Mouse (Mus musculus) neural tube, embryonic 12.5 days (tissue): ENCODE results near the gene Dpyd. TPM values are rescaled to one million over a fixed set of nuclear protein-coding genes. Genes with fewer than 3 reads are reported as not detected.

Experiments
- ATAC-seq: fragments of 200-750 bp; cut with Nextera tagmentation; 2 replicates; pipeline ENCODE4 v1.8.0; 2017; ENCODE audit warnings: low read depth, mild to moderate bottlenecking, moderate TSS enrichment, moderate library complexity; ENCODE audit not compliant: low FRiP score
- H3K27ac ChIP-seq: fragments of 300-500 bp; sonication (generic); 2 replicates; pipeline ENCODE4 v1.5.1; 2016
- H3K27me3 ChIP-seq: fragments of 300-500 bp; sonication (generic); replicated peaks from 2 replicates; pipeline ENCODE4 v1.6.1; 2016; ENCODE audit warnings: mild to moderate bottlenecking
- H3K36me3 ChIP-seq: fragments of 300-500 bp; sonication (generic); 2 replicates; pipeline ENCODE4 v1.6.1; 2016; ENCODE audit warnings: mild to moderate bottlenecking
- H3K4me1 ChIP-seq: fragments of 300-500 bp; sonication (generic); 2 replicates; pipeline ENCODE4 v1.6.1; 2016
- H3K4me2 ChIP-seq: fragments of 300-500 bp; sonication (generic); replicated peaks from 2 replicates; pipeline ENCODE4 v1.6.1; 2016; ENCODE audit warnings: mild to moderate bottlenecking
- H3K4me3 ChIP-seq: fragments of 300-500 bp; sonication (generic); 2 replicates; pipeline ENCODE4 v1.5.1; 2016
- H3K9ac ChIP-seq: fragments of 300-500 bp; sonication (generic); 2 replicates; pipeline ENCODE4 v1.6.1; 2016; ENCODE audit warnings: mild to moderate bottlenecking
- H3K9me3 ChIP-seq: fragments of 300-500 bp; sonication (generic); 2 replicates; pipeline ENCODE4 v1.6.1; 2016; ENCODE audit warnings: mild to moderate bottlenecking
- WGBS: fragments of 180-500 bp; shearing (Covaris S2); methylation state at CpG from one replicate; pipeline ENCODE4 v1.1.7; 2016; 5-methylcytosine and 5-hydroxymethylcytosine counted together
- polyA plus RNA-seq: library from polyadenylated mRNA; unstranded; fragments of >200 nt; fragmentation: Nextera tagmentation; extraction: Ambion mirVana; gene quantifications from 2 replicates; pipeline ENCODE4 v1.2.1, GENCODE M21; 2016

Dpyd gene
- polyA plus RNA-seq, 1 experiment from 2014 or later, result 6.5 TPM

- H3K9me3 ChIP-seq, result no peaks in the 10 kb centered on the region
- no peaks in the 10 kb centered on the region for H3K36me3 ChIP-seq
- H3K9ac ChIP-seq, result no peak overlapping the region
- H3K4me1 ChIP-seq, result no peaks in the 10 kb centered on the region
- H3K27ac ChIP-seq, result no peak overlapping the region
- ATAC-seq, result no peak
- WGBS, result 83% methylated on average over 9 of the region's 9 CpGs
- no peak overlapping the region for H3K4me2 ChIP-seq
- no peaks in the 10 kb centered on the region for H3K27me3 ChIP-seq
- H3K4me3 ChIP-seq, result no peak overlapping the region
Measured at GRCm38 (mm10) chr3:119419087-119419709, 857.3 kb downstream of the Dpyd start.

DNA sequence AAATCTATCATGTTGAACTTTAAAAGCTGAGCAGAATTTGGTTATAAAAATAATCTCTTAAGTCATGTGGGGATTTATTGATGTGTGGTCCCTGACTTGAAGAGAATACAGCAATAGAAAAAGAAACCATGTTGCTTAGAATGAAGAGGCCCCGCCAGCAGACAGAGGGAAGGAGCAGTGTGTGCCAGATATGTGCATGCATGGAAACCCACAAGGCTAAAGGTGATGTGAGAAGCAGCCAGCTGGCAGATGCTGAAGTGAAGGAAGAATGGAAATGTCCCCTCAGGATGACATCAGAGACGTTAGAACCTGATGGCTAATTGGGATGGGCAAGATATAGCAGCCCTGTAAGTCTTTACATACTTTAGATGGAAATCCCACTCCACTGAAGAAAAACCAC lies 857.8 kb downstream of the Dpyd start:
- Histone ChIP-seq H3K4me2 (no peak overlapping the region), H3K9ac (no peak overlapping the region), H3K9me3 (no peaks in the 10 kb centered on the region), H3K4me1 (no peaks in the 10 kb centered on the region), H3K27me3 (no peaks in the 10 kb centered on the region), H3K4me3 (no peak overlapping the region), H3K27ac (no peak overlapping the region), H3K36me3 (no peaks in the 10 kb centered on the region)
- no peak for ATAC-seq
- 84% methylated on average over 2 of the region's 2 CpGs for WGBS

- H3K4me2 ChIP-seq, result no peak overlapping the region
- no peak overlapping the region for H3K4me3 ChIP-seq
- no peaks in the 10 kb centered on the region for H3K36me3 ChIP-seq
- no peak overlapping the region for H3K27ac ChIP-seq
- H3K27me3 ChIP-seq, result no peaks in the 10 kb centered on the region
- WGBS, result 71% methylated on average over 8 of the region's 8 CpGs
- no peaks in the 10 kb centered on the region for H3K9me3 ChIP-seq
- H3K9ac ChIP-seq, result no peak overlapping the region
- 0 out of 2 replicates have a peak, but pooled peaks have one; percentile 56 for ATAC-seq
- no peaks in the 10 kb centered on the region for H3K4me1 ChIP-seq
Measured at GRCm38 (mm10) chr3:119431339-119431738, 869.4 kb downstream of the Dpyd start.

- 78% methylated on average over 7 of the region's 7 CpGs for WGBS
- Histone ChIP-seq H3K27ac (no peak overlapping the region), H3K27me3 (no peaks in the 10 kb centered on the region), H3K4me2 (no peak overlapping the region), H3K4me3 (no peak overlapping the region), H3K9me3 (no peaks in the 10 kb centered on the region), H3K4me1 (no peaks in the 10 kb centered on the region), H3K9ac (no peak overlapping the region), H3K36me3 (no peaks in the 10 kb centered on the region)
- no peak for ATAC-seq
Measured at GRCm38 (mm10) chr3:119431757-119432156, 869.8 kb downstream of the Dpyd start.

DNA sequence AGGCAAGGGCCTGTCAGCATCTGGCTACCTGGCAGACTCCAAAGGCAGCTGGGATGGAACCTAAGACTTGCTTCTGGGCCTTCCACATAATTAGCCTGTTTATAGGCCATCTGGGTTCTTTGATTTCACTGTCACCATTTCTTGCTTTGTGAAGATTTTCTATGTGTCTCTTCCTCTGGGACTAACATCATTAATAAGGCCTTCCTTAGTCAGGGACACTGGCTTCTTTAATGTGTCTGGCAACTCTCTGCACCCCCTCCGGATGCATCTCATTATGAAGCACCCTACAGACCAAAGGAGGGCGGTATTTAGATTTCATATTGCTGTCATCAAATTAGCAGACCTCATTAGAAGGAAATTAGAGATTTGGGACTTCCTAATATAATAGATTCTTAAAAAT lies 885.6 kb downstream of the Dpyd start:
- no peak for ATAC-seq
- 90% methylated on average over 2 of the region's 2 CpGs for WGBS
- no peak overlapping the region for H3K9ac ChIP-seq

GRCm38 (mm10) chr3:119464073-119464472 lies 902.1 kb downstream of the Dpyd start:
- whole genome bisulfite sequencing, result 61% methylated on average over 2 of the region's 2 CpGs
- no peak for ATAC-seq
- Histone ChIP-seq H3K9ac (no peak overlapping the region), H3K36me3 (no peaks in the 10 kb centered on the region), H3K4me2 (no peak overlapping the region), H3K9me3 (no peaks in the 10 kb centered on the region), H3K27ac (no peak overlapping the region), H3K4me1 (no peaks in the 10 kb centered on the region), H3K27me3 (no peaks in the 10 kb centered on the region), H3K4me3 (no peak overlapping the region)

More for the DNA sequence above, 885.6 kb downstream of the Dpyd start:
- Histone ChIP-seq H3K4me1 (no peaks in the 10 kb centered on the region), H3K4me3 (no peak overlapping the region), H3K4me2 (no peak overlapping the region), H3K27ac (no peak overlapping the region), H3K27me3 (no peaks in the 10 kb centered on the region), H3K36me3 (no peaks in the 10 kb centered on the region), H3K9me3 (no peaks in the 10 kb centered on the region)

DNA sequence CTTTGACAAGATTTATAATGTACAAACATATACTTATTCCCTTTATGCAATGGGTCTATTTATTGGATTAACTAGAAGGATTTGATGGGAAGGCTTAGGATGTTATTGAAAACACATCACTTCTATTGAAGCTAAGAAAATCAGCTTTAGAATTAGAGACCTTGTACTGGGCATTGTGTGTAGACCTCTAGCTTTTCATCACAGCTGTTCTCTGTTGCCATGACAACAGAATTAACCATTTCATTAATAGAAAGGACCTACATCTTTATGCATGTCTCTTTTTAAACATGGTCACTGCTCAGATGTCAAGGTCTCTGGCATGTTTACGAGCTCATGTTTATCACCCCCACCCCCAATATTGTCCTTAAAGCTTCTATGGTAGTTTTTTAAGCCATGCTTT lies 902.5 kb downstream of the Dpyd start:
- H3K36me3 ChIP-seq, result no peaks in the 10 kb centered on the region
- no peaks in the 10 kb centered on the region for H3K9me3 ChIP-seq
- 25% methylated on average over 1 of the region's 1 CpGs for WGBS
- no peak overlapping the region for H3K9ac ChIP-seq
- 0 out of 2 replicates have a peak, but pooled peaks have one; percentile 72 for ATAC-seq
- no peaks in the 10 kb centered on the region for H3K27me3 ChIP-seq
- no peak overlapping the region for H3K4me2 ChIP-seq
- H3K4me3 ChIP-seq, result no peak overlapping the region
- H3K27ac ChIP-seq, result no peak overlapping the region
- no peaks in the 10 kb centered on the region for H3K4me1 ChIP-seq

DNA sequence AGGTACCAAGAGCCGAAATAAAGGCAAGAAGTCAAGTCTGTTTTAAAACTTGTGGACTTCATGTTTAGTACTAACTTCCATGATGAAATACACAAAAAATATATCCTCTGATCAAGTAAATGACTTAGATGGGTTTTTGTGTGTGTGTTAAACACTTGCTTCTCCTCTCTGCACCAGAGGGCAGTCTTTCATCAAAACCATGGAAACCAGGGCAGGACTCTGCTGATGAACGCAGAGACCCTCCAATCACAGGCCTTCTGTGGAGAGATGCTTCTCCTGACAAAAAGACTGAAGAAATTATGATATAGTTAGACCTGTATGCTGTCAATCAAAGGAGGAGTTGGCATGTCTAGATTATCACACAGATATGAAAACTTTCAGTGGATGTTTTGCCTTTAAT lies 905.8 kb downstream of the Dpyd start:
- Histone ChIP-seq H3K4me1 (no peaks in the 10 kb centered on the region), H3K27me3 (no peaks in the 10 kb centered on the region), H3K4me2 (no peak overlapping the region), H3K9me3 (no peaks in the 10 kb centered on the region), H3K9ac (no peak overlapping the region), H3K4me3 (no peak overlapping the region), H3K27ac (no peak overlapping the region), H3K36me3 (no peaks in the 10 kb centered on the region)
- ATAC-seq, result no peak
- 80% methylated on average over 2 of the region's 2 CpGs for WGBS
